Mouse (Mus musculus) thymus, adult 2 months (tissue): ENCODE measurements around the gene Gbe1.

Experiments
- CTCF ChIP-seq: fragments of 200-500 bp; IDR thresholded peaks from 2 replicates; pipeline ENCODE4 v1.5.1; 2012; ENCODE audit warnings: mild to moderate bottlenecking, control low read depth, low read length, moderate library complexity, borderline replicate concordance; ENCODE audit not compliant: control insufficient read depth, poor library complexity, insufficient read depth; ENCODE audit errors: extremely low read depth
- POLR2A ChIP-seq: fragments of 200-500 bp; IDR thresholded peaks from 2 replicates; pipeline ENCODE4 v1.6.1; 2012; ENCODE audit warnings: mild to moderate bottlenecking, low read length, control low read depth, moderate library complexity; ENCODE audit not compliant: control insufficient read depth, poor library complexity, insufficient read depth; ENCODE audit errors: extremely low read depth

DNA sequence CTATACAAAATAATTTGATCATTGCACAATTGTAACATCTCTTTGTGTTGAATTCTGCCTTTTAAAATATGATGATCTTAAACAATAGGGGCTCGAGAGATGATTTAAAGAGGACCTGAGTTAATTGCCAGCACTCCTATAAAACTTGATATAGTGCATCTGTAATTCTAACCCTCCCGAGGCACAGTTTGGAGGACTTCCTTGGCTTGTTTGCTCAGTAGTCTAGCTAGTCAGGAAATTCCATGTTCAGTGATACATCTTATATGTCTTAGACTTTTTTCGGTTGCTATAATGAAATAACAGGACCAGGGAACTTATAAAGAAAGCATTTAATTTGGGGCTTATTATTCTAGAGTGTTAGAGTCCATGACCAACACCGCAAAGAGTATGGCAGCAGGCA, 162.4 kb downstream of the Gbe1 start:
- TF ChIP-seq CTCF = no peak
- TF ChIP-seq POLR2A = no peak
